Mouse (Mus musculus) MN1 (cell line): ENCODE measurements around the gene Ang.
A peak's percentile ranks its signal among the peaks of the same experiment; 100 is the strongest.

ENCODE experiments used
- DNase-seq: peaks from one replicate; pipeline ENCODE4 v3.0.0-alpha.2; 2016; ENCODE audit warnings: low spot score

The Ang gene

DNA sequence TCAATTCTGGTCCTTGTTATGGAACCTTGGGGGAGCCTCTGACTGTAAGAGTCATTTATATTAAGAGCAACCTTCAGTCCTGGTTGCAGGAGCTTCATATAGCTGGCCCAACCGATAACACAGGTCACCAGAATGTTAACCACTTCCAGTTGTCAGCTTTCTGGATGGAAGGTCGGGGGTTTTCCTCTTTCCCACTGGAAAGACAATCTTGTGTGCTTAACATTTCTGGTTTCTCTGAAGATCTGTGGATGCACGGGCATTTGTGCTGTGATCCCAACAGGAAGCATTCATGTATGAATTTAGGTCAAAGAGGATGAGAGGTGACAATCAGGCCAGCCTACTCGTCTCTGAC lies 38.6 kb downstream of the Ang start:
- no peak for DNase-seq

DNA sequence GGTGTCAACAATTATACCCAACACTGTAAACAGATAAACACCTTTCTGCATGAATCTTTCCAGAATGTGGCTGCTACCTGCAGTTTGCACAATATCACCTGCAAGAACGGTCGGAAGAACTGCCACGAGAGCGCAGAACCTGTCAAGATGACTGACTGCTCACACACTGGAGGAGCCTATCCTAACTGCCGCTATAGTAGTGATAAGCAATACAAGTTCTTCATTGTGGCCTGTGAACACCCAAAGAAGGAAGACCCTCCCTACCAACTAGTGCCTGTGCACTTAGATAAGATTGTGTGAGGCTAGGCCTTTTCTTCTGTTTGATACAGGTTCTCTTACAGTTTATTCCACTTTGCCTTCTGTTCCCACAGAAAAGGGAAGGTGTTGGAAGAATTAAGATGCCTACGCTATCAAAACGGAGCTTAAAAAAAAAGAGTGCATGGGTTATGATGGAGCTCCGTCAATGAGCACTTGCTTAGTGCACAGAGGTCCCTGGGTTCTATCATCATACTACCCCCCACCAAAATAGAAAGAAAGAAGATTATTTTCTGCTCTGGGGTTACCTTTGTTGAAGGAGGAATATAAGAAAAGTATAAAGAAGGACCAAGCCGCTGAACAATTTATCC lies 39.5 kb downstream of the Ang start:
- DNase-seq, result no peak

DNA sequence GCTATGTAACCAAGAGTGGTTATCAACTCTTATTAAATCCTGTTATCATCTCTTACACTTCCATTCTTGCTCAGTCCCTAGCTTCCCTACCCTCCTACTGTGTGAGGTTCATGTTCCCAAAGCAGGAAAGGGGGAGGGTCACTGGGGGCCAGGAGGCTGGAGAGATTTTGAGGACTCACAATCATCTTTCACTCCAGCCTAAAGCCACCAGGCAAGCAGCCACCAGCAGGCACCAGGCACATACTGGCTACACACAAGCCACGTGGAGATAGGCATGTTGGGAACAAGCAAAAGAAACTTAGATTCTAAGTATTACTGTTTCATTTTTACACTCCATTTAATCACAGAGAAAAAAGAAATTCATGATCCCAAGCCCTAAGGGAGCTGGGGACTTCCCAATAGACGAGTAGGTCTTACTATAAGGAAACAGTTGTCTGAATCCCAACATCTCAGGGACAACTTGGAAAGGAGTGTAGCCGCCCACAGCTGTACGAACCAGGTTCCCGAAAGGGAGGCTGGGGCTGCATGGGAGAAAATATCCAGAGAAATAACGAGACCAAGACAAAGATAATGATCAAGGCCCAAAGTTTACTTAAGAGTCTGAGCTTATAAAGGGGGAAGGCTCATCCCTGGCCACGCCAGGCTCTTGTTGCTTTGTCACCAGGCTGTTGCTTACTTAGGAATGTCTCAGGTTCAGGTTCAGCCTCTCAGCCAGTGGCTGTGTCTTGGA lies 40.3 kb downstream of the Ang start:
- DNase-seq, result no peak

DNA sequence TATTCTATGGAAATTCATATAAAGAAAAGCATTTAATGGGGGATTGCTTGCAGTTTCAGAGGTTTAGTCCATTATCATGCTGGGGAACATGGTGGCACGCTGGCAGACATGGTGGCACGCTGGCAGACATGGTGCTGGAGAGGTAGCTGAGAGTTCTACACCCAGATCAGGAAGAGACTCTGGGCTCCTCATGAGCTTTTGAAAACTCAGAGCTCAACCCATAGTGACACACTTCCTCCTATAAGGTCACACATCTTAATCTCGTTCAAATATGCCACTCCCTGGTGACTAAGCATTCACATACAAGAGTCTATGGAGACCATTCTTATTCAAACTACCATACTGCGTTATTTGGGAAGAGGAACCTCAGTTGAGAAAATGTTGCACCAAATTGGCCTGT lies 41.4 kb downstream of the Ang start:
- DNase-seq, result no peak

DNA sequence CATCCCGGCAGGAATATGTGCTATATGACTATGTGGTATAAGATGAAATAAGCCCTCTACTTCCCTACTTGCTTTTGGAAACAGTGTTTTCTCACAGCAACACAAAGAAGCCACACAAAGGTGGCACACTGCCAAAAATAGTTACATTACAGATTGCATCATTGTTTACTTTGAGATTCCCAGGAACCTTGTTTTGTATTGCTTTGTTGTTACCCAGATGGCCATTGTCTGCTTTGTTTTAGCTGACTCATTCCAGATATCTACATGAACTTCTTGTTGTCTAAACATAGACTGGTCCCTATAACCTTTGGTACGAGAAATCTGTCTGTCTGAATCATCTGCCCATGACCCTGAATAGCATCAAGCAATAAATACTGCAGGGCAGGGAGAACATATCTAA lies 49.4 kb downstream of the Ang start:
- peak; percentile 9 for DNase-seq

DNA sequence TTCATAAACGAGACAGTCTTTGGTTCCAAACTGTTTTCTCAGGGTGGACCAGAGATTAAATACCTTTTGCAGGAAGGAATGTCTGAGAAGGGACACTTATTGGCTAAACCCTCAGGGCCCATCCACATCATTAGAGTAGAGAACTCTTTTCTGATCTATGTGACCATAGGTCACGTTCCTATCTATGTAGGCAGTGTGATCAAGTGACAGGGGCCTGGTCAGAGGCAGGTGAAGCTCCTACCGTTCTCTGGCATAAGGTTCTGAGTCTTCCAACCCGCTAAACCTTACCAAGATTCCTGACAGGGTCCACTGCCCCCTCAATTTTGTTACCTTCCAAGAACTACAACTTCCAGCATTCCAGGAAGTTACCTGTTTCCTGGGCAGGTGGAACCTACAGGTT lies 51.2 kb downstream of the Ang start:
- no peak for DNase-seq

DNA sequence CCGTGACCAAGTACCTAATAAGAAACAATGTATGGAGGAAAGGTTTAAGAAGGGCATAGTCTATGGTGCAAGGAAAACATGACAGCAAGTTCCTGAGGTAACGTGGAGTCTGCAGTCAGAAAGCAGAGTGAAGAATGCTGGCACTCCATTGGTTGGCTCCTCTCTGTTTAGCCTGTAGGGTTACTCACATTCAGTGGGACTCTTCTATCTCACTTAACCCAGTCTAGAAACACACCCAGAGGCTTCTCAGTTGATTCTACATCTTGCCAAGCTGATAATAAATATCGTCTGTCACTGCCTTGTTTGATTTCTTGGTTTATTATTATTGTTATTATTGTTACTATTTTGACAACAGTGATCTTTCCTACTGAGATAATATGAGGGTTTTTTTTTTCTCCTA lies 51.6 kb downstream of the Ang start:
- DNase-seq, result no peak

DNA sequence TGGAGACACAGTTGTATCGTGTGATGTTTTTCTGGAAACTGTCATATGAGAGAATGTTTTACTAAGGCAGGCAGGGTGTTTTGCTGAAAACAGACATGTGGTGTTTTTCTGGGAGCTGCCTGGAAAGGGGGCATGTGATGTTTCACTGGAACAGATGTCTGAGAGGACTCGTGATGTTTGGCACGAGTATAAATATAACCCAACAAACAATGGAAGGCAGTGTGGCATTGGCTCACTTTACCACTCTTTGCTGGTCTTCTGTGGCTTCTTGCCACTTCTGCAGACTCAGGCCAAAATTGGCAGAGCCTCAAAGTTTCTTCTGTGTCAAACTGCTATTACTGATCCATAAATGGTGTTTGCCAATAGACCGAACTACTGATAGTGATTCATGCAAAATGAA lies 52.3 kb downstream of the Ang start:
- DNase-seq, result no peak

DNA sequence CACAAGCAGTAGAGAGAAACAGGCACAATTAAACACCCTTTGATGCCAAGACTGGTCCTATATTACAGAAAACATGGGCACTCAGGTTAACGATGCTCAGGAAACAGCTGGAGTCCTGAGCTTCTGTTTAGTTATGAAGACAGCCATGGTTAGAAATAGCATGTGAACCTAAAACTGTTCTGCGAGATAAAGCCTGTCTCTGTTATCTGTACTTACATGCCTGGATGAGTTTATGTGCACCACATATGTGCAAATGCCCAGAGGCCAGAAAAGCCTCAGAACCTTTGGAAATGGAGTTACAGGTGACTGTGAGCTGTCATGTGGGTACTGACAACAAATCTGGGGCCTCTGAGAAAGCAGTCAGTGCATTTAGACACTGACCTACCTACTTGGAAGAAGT lies 53.0 kb downstream of the Ang start:
- no peak for DNase-seq

DNA sequence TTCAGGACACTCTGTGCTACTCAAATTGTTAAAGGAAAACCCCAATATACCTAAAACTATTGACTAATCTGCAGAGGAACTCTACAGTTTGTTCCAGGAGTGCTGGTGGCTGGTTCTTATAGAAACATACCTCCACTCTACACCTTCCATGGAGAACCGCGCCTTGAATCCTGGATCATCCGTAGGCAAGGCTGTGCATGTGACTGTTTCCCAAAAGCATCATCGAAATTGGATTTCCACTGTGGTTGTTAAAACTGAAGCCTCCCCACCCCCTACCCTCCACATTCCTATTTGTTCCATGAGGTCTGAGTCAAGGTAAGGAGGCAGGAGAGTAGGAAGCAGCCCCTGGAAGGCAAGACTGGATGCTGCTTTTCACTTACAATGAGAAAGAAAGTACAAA lies 53.5 kb downstream of the Ang start:
- DNase-seq, result no peak

DNA sequence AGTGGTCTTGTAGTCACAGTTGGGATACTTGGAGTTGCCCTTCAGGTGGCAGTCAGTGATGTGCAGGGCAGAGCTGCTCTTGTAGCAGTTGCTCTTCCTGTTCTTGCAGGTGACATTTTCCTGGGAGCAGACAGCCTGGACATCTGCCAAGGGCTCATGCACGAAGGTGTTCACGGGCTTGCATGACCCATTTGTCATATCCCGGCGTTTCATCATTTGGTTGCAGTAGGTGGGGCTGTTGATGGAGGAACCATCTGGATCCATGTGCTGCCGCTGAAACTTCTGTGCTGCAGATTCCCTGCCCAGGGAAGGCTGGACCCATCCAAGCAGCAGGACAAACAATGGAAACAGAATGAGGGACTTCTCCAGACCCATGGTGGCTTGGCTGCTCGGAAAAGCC lies 54.6 kb downstream of the Ang start:
- no peak for DNase-seq

DNA sequence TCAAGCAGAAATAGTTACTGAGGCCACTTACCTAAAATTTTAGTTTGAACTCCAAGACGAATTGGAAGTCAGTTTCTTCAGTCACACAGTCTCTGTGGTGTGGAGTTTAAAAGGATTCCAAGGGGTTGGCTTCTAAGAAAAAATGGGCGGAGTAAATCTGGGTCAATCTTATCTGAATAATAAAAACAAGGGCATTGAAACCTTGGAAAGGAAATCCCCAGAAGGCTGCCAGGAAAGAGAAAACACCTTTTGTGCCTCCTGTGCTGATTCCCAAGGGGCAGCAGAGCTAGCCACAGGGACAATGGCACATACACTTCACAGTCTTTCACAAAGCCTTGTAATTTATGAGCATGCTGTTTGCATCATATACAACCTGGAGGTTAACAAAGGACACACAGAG lies 55.7 kb downstream of the Ang start, which contains the start of gene Rnase1:
TSS of gene Rnase1 (minus strand) at position 101 of the 400 bp plus-strand sequence.
- DNase-seq, result no peak

DNA sequence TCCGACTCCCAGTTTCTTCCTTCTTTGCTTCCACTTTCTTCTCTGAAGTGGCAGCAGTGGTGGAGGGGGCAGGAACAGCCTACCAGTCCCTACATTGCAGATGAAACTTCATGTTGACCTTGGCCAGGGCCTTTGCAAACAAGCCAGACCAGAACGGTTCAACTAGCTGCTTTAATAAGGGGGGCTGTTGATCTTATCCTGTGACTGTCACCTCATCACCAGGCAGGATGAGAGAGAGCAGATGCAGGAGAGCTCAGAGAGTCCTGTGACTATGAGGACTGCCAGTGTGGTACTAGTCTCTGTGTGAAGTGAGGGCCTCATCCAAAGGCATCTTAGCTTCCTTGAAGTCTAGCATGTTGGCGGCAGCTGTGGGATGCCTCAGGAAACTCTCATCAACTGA lies 57.1 kb downstream of the Ang start:
- no peak for DNase-seq

DNA sequence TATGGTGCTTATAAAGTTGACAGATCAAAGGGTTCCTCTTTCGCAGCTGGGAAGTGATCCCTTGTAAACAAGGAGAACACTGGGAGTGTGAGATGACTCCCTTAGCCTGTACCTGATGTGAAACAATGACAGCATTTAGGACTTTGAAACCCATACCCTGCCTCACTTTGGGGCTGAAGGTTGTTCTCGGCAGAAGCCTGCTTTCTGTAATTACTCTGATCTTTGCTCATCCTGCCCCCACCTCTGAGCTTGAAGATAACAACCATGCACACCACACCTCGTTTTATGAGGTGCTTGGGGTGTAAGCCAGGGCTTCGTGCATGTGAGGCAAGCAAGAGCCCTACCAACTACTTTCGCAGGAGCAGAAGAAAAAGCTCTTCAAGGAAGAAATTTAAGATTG lies 58.2 kb downstream of the Ang start:
- DNase-seq, result no peak

DNA sequence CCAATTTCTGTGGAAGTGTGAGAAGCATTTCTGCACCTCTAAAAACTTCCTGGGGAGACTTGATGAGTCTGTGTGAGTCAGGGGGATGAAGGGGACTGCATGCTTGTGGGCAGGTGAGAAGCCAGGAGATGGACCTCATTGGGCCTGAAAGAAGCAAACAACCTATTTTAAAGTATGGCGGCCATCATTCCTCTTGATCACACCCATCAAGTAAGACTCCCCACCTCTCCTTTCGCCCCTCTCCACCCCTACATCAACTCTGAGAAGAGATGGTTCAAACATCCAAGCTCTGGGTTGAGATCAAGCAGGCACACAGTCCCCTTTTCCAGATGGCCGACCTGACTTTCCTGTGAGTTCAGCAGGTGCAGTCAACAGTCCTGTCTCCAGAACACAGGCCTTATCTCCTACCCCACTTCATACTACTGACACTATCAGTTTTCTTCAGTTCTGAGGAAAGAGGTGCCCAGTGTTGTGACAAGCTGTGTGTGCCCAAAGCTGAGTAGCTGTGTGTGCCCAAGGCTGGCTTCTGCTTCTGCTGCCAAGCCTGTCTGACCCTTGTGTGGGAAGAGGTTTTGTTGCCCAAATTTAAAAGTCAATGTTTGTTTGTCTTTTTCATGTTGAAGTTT lies 59.4 kb downstream of the Ang start:
- no peak for DNase-seq
